Mouse (Mus musculus) embryonic facial prominence, embryonic 12.5 days (tissue): ENCODE measurements around the gene Crim1. TPM values are rescaled to one million over a fixed set of nuclear protein-coding genes. Genes with fewer than 3 reads are reported as not detected.

ENCODE experiments used
- ATAC-seq: fragments of 200-750 bp; cut with Nextera tagmentation; 2 replicates; pipeline ENCODE4 v1.8.0; 2017; ENCODE audit not compliant: insufficient number of reproducible peaks, insufficient read depth, low FRiP score, low TSS enrichment
- H3K27ac ChIP-seq: fragments of 300-500 bp; sonication (generic); 2 replicates; pipeline ENCODE4 v1.5.1; 2016; ENCODE audit warnings: mild to moderate bottlenecking
- H3K27me3 ChIP-seq: fragments of 300-500 bp; sonication (generic); 2 replicates; pipeline ENCODE4 v1.6.1; 2016; ENCODE audit warnings: mild to moderate bottlenecking, moderate library complexity
- H3K36me3 ChIP-seq: fragments of 300-500 bp; sonication (generic); 2 replicates; pipeline ENCODE4 v1.6.1; 2016; ENCODE audit warnings: mild to moderate bottlenecking
- H3K4me1 ChIP-seq: fragments of 300-500 bp; sonication (generic); 2 replicates; pipeline ENCODE4 v1.6.1; 2016
- H3K4me2 ChIP-seq: fragments of 300-500 bp; sonication (generic); replicated peaks from 2 replicates; pipeline ENCODE4 v1.6.1; 2016; ENCODE audit warnings: mild to moderate bottlenecking, moderate library complexity
- H3K4me3 ChIP-seq: fragments of 300-500 bp; sonication (generic); 2 replicates; pipeline ENCODE4 v1.5.1; 2016; ENCODE audit warnings: mild to moderate bottlenecking
- H3K9ac ChIP-seq: fragments of 300-500 bp; sonication (generic); 2 replicates; pipeline ENCODE4 v1.6.1; 2016; ENCODE audit warnings: mild to moderate bottlenecking, moderate library complexity
- H3K9me3 ChIP-seq: fragments of 300-500 bp; sonication (generic); 2 replicates; pipeline ENCODE4 v1.6.1; 2016; ENCODE audit warnings: mild to moderate bottlenecking, moderate library complexity
- WGBS: fragments of 180-500 bp; shearing (Covaris S2); methylation state at CpG from one replicate; pipeline ENCODE4 v1.1.7; 2016; 5-methylcytosine and 5-hydroxymethylcytosine counted together
- polyA plus RNA-seq: library from polyadenylated mRNA; unstranded; fragments of >200 nt; fragmentation: Nextera tagmentation; extraction: Ambion mirVana; gene quantifications from 2 replicates; pipeline ENCODE4 v1.2.1, GENCODE M21; 2016

Crim1 gene
- polyA plus RNA-seq, 1 experiment from 2014 or later, result 5.9 TPM

DNA sequence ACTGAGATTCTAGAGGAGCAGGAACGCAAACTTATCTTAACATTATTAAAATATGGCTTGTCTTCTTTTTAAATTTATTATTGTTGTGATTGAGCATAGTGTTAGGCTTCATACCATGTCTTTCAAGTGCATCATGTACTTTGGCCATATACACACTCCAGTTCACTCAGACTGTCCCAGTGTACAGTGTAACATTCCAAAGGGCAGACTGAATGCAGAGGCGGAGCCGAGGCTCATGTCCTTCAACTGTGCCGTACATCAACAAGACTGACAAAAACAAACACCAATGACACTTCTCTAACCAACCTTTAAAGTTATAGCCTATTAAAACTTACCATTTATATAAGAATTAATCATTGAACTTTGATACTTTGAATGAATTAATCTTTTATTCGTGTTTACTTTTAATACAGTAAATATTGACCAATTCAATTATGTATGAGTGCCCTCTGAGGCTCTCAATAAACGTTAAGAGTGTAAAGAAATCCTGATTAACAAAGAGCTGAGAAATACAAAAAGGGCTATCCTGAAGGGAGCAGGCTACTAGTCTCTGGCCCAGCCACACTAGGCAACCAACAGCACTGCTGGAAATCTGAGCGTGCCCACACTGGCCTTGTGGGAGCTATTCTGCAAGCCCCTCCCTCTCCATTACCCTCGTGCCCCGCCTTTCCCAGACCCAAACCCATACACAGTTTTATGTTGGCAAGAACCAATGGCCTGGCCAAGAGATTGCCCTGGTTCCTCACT lies 188.2 kb downstream of the Crim1 start:
- Histone ChIP-seq H3K9me3 (no peaks in the 10 kb centered on the region), H3K27ac (no peak overlapping the region), H3K27me3 (no peaks in the 10 kb centered on the region), H3K36me3 (peaks cover 7% of the 10 kb centered on the region; the same call in 1 of the 2 replicates), H3K4me3 (no peak overlapping the region), H3K9ac (no peak overlapping the region), H3K4me2 (no peak overlapping the region), H3K4me1 (no peaks in the 10 kb centered on the region)
- no peak for ATAC-seq
- WGBS, result 88% methylated on average over 9 of the region's 9 CpGs

DNA sequence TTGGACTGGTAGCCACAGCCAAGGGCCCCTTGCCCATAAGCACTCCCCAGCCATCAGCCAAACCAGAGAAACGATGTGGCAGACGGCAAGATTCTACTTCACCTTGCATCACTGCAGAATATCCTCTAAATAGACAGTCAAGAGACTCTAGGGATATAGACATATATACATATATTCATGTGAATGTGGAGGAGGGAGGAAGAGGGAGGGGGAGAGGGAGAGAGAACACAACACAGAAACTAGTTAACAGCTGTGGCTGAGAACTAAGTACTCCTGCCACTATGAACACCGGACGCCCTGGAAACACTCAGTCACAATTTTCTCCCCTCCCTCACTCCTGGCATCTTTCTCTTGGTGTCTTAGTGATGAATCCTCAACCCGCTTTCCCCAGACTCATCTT lies 189.5 kb downstream of the Crim1 start:
- Histone ChIP-seq H3K27ac (no peak overlapping the region), H3K4me3 (no peak overlapping the region), H3K36me3 (peaks cover 7% of the 10 kb centered on the region; the same call in 1 of the 2 replicates), H3K4me1 (no peaks in the 10 kb centered on the region), H3K4me2 (no peak overlapping the region), H3K27me3 (no peaks in the 10 kb centered on the region), H3K9ac (no peak overlapping the region), H3K9me3 (no peaks in the 10 kb centered on the region)
- ATAC-seq, result no peak
- WGBS, result 87% methylated on average over 5 of the region's 5 CpGs

DNA sequence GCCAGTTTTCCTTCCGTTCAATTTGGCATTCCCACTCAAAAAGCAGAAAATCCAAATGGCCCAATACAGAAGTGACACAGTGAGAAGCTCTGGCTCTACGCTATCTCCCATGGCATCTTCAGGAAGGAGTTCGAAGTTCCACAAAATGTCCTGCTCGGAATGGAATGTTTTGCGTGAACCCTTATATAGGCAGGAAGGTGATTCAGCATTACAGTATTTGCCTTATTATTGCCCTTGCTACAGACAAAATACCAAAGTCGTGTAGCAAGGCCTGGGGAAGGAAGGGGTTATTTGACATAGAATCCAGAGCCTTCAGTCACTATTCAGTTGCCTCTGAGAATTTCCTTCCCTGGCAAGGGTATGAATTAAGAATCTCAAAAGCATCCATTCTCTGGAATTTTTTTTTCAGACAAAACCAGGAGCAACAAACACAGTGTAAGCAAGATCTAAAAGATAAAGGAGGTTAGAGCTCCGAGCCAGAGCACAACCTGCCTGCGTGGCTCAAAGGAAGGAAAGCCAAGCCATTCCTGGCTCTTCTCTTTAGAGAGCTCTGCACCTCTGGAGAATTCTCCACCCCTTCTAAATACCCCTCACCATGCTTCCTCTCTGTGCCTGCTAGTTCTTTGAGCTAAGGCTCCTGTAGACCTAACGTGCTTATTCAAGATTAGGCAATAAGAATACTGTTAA lies 192.5 kb downstream of the Crim1 start:
- H3K36me3 ChIP-seq, result 0 out of 2 replicates have a peak, but pooled peaks cover 3% of the 10 kb centered on the region
- no peaks in the 10 kb centered on the region for H3K4me1 ChIP-seq
- no peak overlapping the region for H3K27ac ChIP-seq
- H3K4me3 ChIP-seq, result no peak overlapping the region
- H3K9me3 ChIP-seq, result no peaks in the 10 kb centered on the region
- WGBS, result 76% methylated on average over 9 of the region's 9 CpGs
- no peaks in the 10 kb centered on the region for H3K27me3 ChIP-seq
- no peak overlapping the region for H3K4me2 ChIP-seq
- no peak overlapping the region for H3K9ac ChIP-seq
- ATAC-seq, result no peak

DNA sequence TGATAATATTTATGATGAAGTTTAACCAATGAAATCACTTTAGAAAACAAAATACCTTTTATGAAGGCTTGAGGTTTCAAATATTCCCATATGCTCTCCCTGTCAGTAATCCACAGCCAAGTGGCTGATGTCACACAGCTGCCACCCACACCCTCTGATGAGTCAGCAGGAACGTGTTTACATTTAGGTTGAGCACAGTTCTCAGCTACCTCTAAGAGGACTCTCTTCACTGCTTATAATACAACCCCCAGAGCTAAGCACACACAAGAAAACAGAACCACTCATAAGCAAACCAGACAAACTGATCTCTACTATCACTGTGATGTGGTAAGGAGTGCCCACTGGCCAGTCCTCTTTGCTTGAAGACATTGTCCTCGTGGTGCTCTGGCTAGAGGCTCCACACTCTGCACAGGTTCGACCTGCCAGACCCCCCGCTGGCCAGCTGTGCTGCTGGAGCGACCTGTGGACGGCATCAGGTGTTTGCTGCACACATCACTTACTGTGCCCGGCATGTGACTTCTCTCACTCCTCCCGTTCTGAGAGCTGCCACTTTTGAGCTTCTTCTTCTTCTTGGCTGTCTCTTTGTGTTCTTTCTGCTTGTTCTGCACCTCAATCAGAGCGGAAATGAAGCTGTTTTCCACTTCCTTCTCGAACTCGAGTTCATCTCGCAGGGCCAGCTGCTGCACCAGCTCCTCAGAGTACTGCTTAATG lies 200.2 kb downstream of the Crim1 start:
- H3K4me3 ChIP-seq, result no peak overlapping the region
- H3K27ac ChIP-seq, result no peak overlapping the region
- H3K9ac ChIP-seq, result no peak overlapping the region
- ATAC-seq, result no peak
- no peaks in the 10 kb centered on the region for H3K9me3 ChIP-seq
- no peaks in the 10 kb centered on the region for H3K27me3 ChIP-seq
- peaks cover 22% of the 10 kb centered on the region; the same call in 1 of the 2 replicates for H3K36me3 ChIP-seq
- H3K4me2 ChIP-seq, result no peak overlapping the region
- 83% methylated on average over 12 of the region's 12 CpGs for WGBS
- no peaks in the 10 kb centered on the region for H3K4me1 ChIP-seq

DNA sequence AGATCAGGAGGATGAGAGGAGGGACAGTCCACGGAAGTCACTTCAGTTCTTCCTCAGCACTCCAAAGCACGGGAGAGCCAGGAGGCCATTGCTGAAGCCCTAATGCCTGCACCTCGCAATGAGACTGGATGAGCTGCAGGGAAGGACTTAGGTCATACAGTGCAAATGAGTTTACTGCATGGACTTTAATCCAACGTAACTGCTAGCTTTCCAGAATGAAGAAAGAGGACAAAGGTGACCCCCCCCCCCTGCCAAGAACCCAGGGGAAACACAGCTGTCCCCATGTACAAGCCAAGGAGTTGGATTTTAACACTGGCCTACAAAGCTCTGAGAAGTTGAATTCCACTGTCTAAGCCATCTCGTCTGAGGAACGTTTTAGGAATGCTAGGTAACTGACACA lies 201.3 kb downstream of the Crim1 start:
- Histone ChIP-seq H3K27ac (no peak overlapping the region), H3K4me3 (no peak overlapping the region), H3K9me3 (no peaks in the 10 kb centered on the region), H3K9ac (no peak overlapping the region), H3K36me3 (peaks cover 22% of the 10 kb centered on the region; the same call in 1 of the 2 replicates), H3K4me1 (no peaks in the 10 kb centered on the region), H3K27me3 (no peaks in the 10 kb centered on the region), H3K4me2 (no peak overlapping the region)
- no peak for ATAC-seq
- 84% methylated on average over 6 of the region's 6 CpGs for WGBS

DNA sequence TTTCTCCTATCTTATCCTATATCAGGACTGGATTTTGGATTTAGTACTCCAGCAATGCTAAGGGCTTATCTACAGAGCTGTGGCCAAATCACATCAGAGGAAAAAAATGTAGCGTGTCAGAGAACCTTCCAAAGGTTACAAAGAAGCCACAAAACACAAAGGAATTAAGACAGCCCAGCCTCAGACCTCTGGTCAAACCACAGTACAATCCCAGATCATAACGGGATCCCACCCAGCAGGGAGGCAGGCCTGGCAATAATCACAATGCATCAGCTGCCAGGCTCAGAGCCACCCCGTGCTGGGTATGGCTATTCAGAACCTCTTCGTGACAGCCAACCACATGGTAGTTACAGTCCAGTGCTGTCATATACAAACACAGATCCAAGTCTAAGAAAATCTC lies 201.7 kb downstream of the Crim1 start:
- 67% methylated on average over 4 of the region's 4 CpGs for WGBS
- Histone ChIP-seq H3K27ac (no peak overlapping the region), H3K27me3 (no peaks in the 10 kb centered on the region), H3K36me3 (peaks cover 22% of the 10 kb centered on the region; the same call in 1 of the 2 replicates), H3K9ac (no peak overlapping the region), H3K4me1 (no peaks in the 10 kb centered on the region), H3K9me3 (no peaks in the 10 kb centered on the region), H3K4me2 (no peak overlapping the region), H3K4me3 (no peak overlapping the region)
- no peak for ATAC-seq

DNA sequence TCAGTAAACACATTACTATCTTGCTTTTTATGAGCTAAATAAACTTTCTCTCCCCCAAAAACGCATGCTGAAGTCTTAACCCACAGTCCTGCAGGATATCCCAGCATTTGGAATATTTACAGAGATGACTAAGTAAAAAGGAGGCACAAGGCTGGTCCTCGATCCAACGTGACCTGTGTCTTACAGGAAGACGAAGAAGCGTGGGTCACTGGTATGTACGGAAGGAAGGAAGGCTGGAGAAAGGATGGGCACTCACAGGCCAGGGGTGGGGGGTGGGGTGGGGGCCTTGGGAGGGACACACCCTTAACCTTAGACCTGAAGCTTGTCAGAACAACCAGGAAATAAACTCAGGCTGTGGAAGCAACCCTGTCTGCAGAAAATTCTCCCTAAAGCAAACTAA lies 202.1 kb downstream of the Crim1 start:
- Histone ChIP-seq H3K4me3 (no peak overlapping the region), H3K27ac (no peak overlapping the region), H3K9ac (no peak overlapping the region), H3K36me3 (peaks cover 22% of the 10 kb centered on the region; the same call in 1 of the 2 replicates), H3K4me2 (no peak overlapping the region), H3K9me3 (no peaks in the 10 kb centered on the region), H3K27me3 (no peaks in the 10 kb centered on the region), H3K4me1 (no peaks in the 10 kb centered on the region)
- no peak for ATAC-seq
- WGBS, result 81% methylated on average over 6 of the region's 6 CpGs

DNA sequence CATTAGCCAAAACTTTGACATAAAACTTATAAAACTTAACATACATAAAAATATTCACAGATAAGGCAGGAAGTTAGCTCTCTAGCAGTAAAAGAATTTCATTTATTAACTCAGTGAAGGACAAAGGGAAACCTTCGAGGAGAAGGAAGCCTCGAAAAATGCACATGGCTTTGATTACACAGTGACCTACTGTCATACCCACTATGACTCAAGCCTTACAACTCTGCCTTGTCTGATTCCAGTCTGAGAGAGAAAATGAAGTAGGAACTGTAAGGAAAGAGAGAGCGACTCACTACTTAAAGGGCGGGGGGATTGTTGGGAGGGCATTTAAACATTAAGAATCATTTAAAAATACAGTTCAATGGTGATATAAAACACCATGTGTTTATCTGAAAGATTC lies 203.2 kb downstream of the Crim1 start:
- Histone ChIP-seq H3K4me3 (no peak overlapping the region), H3K9ac (no peak overlapping the region), H3K36me3 (peaks cover 22% of the 10 kb centered on the region; the same call in 1 of the 2 replicates), H3K27ac (no peak overlapping the region), H3K4me1 (no peaks in the 10 kb centered on the region), H3K4me2 (no peak overlapping the region), H3K27me3 (no peaks in the 10 kb centered on the region), H3K9me3 (no peaks in the 10 kb centered on the region)
- 61% methylated on average over 4 of the region's 4 CpGs for WGBS
- ATAC-seq, result no peak

DNA sequence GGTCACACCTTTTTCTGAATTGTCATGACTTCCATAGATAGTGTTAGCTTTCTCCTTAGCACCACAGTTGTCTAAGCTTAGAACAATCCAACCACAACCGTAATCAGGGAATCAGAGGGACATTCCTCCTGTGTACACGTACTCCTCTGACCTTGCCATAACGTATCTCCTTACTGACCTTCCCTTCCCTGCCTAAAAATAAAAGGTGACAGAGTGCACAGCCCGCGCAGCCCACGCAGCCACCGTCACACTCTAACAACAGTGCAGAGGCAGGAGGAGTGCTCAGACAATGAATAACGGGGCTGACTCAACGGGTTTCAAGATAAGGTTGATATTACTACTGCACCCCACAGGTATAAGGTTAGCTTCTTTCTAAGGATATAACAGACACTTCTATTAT lies 203.8 kb downstream of the Crim1 start:
- H3K9me3 ChIP-seq, result no peaks in the 10 kb centered on the region
- no peak overlapping the region for H3K4me3 ChIP-seq
- 88% methylated on average over 9 of the region's 9 CpGs for WGBS
- no peak for ATAC-seq
- H3K4me2 ChIP-seq, result no peak overlapping the region
- no peaks in the 10 kb centered on the region for H3K27me3 ChIP-seq
- H3K36me3 ChIP-seq, result peaks cover 22% of the 10 kb centered on the region; the same call in 1 of the 2 replicates
- no peak overlapping the region for H3K9ac ChIP-seq
- no peaks in the 10 kb centered on the region for H3K4me1 ChIP-seq
- H3K27ac ChIP-seq, result no peak overlapping the region

DNA sequence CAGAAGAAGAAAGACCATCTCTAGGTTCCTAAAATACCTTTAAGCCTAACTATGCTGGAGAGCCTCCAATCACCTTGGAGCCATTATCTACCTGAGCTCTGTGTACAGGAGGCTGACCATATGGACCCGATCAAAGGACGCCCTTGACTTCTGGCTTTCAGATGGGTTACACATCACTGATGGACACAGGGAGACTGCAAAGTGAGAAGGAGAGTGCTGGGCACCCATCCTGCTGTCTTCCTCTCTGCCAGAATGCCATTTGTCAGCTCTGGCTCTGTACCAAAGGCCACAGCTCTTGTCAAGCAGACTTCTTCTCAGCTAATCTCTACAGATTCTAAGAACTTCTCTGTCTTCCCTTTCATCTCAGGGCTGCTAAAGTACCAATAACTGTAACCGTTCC lies 205.3 kb downstream of the Crim1 start:
- no peak overlapping the region for H3K27ac ChIP-seq
- no peak overlapping the region for H3K4me3 ChIP-seq
- H3K4me1 ChIP-seq, result no peaks in the 10 kb centered on the region
- 91% methylated on average over 3 of the region's 3 CpGs for WGBS
- no peaks in the 10 kb centered on the region for H3K9me3 ChIP-seq
- no peak for ATAC-seq
- H3K9ac ChIP-seq, result no peak overlapping the region
- H3K27me3 ChIP-seq, result no peaks in the 10 kb centered on the region
- H3K36me3 ChIP-seq, result peaks cover 21% of the 10 kb centered on the region; the same call in 1 of the 2 replicates
- H3K4me2 ChIP-seq, result no peak overlapping the region

DNA sequence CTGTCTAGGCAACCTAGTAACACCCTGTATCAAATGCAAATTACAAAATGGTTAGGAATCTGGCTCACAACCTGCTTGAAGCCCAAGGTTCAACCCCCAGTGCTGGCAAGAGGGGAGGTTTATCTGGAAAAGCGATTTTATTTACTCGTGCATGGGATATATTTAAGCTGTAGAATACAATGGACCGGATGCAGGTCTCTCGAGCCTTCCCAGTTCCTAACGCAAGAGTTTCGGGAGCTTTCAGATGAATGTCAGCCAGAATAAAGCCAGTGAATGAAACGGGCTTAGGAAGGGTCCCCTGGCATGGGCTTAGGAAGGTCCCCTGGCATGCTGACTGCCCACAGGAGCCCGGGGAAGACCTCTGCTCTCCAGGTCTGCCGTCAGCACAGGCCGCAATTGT lies 206.8 kb downstream of the Crim1 start:
- Histone ChIP-seq H3K27ac (no peak overlapping the region), H3K27me3 (no peaks in the 10 kb centered on the region)
- no peak for ATAC-seq

More for the DNA sequence above, 206.8 kb downstream of the Crim1 start:
- WGBS, result 83% methylated on average over 10 of the region's 10 CpGs
- Histone ChIP-seq H3K36me3 (peaks cover 16% of the 10 kb centered on the region; the same call in 1 of the 2 replicates), H3K9ac (no peak overlapping the region), H3K4me2 (no peak overlapping the region), H3K4me3 (no peak overlapping the region), H3K9me3 (no peaks in the 10 kb centered on the region), H3K4me1 (no peaks in the 10 kb centered on the region)
